Mouse (Mus musculus) layer of hippocampus, adult 8-10 months (tissue): ENCODE measurements around the gene Bpifb1. TPM values are rescaled to one million over a fixed set of nuclear protein-coding genes. Genes with fewer than 3 reads are reported as not detected.
"Not testable (repeated sequence)": the region's sequence is repeated elsewhere in the genome, so short reads cannot be mapped to it uniquely, and the experiment has no call there.

Experiments
- DNase-seq, 2 experiments: peaks; one replicate each; pipeline ENCODE4 v3.0.0; 2022; ENCODE audit warnings: low spot score in 2 of 2
- total RNA-seq, 4 experiments: library from RNA; stranded (reverse); gene quantifications; 2 replicates each; pipeline ENCODE4 v1.2.4; 2022

The Bpifb1 gene
- under 1 TPM; 0.16 to 0.22 (median 0.18) TPM for total RNA-seq

DNA sequence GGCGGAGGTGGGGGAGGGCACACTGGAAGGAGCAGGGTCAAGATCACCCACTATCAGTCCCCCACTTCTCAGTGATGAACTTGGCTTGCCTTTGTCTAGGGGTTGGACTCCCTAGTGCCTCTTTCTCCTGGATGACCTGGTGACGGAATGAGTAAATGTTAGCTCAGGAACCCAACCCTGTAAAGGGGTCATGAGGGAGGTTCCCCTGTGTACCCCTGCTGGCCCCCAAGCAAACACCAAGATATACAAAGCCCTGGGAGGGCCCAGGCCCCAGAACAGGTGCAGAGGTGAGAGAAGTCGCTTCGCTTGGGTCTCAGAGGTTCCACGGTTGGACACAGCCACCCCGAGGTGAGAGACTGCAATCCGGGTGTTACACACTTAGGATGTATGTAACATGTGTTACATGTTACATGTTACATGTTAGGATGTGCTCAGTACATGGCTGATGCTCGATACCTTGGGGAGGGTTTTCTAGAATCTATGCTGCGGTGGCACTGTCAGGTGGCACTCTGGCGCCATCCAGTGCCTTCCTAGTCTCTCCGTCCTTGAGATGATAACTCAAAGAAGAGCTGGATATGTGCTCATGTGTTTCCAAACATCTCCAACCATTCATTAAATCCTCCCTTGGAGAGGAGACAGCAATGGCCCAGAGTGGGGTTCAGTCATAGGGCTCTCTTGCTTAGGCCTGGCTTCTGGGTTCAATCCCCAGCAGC, at the start of gene Bpifb1:
Bpifb1 (plus strand) TSS at position 273 of the 713 bp plus-strand sequence.
- DNase-seq = no peak

DNA sequence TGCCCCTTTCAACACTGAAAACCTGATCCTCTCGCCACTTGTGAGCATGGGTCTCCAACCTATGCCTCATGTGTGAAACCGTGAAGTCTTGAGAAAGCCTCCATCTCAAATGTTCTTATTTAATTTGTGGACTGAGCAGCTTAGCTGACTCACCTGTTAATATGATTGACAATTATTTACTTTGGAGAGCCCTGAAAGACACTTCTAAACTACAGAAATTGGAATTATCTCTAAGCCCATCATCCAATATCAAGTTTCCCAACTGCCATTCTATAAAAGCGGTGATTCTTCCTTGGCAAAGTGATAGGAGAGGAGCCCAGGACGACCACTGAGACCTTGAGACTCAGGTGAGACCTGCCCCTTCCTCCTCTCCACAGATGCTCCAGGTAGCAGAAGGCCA, 48.0 kb upstream of the Bpifb1 start, which contains the start of gene Bpifa1:
Bpifa1 (plus strand) TSS at position 301 of the 400 bp plus-strand sequence.
- no peak for DNase-seq

DNA sequence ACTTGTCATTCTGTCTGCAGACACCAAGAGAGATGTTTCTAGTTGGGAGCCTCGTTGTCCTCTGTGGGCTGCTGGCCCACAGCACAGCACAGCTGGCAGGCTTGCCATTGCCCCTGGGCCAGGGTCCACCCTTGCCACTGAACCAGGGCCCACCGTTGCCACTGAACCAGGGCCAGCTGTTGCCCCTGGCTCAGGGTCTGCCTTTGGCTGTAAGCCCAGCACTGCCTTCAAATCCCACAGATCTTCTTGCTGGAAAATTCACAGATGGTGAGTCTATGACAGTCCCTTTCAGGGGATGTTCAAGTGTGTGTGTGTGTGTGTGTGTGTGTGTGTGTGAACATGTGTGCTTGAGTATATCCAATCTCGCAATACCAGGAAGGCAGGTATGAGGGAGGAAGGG, 46.9 kb upstream of the Bpifb1 start:
- DNase-seq = no peak

DNA sequence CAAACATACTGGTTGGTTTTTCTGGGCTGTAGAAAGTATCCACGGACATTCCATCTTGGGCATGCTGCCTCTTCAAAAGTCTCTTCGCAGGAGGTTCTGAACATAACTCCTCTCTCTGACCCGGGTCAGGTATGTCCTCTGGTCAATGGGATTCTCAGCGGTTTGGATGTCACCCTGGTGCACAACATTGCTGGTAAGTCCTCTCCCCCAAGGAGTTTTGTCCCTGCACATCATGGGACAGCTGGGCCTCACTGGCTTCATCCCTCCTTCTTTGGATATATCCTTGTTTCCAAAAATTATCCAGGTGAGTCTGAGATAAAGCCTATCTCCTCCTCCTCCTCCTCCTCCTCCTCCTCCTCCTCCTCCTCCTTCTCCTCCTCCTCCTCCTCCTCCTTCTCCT, 43.1 kb upstream of the Bpifb1 start:
- no peak for DNase-seq

DNA sequence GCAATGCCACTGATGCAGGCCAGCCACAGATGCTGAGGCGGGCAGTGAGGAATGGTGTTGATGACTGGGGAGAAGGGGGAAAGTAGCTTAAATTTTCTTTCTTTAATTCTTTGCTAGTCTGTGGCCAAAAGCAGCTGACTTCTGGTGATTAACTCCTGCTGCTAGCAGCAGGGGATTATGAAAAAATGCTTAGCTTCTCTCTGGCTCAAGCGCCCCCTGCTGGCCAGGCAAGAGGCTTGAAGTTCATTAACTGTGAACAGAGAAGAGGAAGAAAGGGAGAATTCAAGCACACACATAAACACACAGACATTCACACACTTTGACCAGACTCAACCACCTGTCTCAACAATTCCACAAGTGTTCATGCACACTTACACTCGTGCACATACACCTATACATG, 32.2 kb upstream of the Bpifb1 start:
- DNase-seq = peak in 1 of 2 experiments; percentile 27

DNA sequence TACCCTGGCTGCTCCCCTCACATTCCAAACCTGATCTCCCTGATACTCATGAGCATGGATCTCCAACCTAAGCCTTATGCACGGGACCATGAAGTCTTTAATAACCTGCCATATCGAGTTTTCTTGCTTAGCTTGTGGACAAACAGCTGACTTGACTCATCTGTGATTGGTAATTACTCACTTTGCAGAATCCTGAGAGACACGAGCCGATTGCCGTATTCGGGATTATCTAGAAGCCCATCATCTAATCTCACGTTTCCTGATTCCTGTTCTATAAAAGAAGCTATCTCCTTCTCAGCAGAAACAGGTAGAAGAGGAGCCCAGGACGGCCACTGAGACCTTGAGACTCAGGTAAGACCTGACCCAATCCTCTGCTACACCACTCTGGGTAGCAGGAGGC, 28.3 kb upstream of the Bpifb1 start, which contains the start of gene Bpifa5:
Bpifa5 (plus strand) TSS at position 301 of the 400 bp plus-strand sequence.
- DNase-seq = no peak

DNA sequence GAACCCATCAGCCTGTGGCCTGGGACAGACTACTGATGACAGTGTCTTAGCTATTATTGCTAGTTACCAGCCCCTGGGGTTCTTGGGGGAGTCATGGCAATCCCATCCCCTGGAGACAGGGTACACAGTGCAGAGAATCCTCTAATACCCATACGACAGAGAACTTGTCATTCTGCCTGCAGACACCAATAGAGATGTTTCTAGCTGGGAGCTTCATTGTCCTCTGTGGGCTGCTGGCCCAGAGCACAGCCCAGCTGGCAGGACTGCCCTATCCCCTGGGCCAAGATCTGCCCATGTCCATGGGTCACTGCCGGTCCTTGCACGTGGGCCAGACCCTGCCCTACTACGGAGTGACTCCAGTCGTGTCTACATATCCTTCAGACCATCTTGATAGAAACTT, 27.3 kb upstream of the Bpifb1 start:
- DNase-seq = no peak

DNA sequence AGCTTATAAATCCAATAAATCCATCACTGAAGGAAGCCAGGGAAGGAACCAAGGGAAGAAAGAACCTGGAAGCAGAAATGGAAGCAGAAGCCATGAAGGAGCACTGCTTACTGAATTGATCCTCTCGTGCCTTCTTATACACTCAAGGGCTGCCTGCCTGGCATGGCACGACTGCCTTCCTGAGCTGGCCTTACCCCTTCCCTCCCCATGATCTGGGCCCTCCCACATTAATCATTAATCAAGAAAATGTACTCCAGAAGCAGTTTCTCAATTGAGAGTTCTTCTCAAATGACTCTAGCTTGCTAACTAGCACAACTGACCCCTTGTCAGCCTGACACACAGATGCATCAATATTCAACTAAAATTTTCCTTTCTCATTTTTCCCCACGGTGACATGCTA, 21.4 kb upstream of the Bpifb1 start:
- DNase-seq = no peak

DNA sequence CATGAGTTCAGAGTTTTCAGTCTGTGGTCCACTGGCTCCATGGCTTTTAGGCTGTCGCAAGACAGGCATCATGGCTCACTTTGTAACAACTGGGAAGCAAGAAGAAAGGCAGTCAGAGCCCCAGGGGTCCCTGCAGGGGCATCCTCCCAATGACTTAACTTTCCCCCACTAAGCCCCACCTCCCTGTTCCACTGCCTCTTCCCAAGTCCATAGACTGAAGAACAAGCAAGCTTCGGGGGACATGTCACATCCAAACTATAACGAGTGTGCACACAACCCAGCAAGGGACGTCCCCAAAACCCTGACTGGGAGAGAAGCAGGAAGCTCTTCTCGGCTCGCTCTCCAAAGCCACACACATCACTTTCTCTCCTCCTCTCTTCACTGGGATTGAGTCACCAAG, 19.0 kb upstream of the Bpifb1 start:
- no peak for DNase-seq

DNA sequence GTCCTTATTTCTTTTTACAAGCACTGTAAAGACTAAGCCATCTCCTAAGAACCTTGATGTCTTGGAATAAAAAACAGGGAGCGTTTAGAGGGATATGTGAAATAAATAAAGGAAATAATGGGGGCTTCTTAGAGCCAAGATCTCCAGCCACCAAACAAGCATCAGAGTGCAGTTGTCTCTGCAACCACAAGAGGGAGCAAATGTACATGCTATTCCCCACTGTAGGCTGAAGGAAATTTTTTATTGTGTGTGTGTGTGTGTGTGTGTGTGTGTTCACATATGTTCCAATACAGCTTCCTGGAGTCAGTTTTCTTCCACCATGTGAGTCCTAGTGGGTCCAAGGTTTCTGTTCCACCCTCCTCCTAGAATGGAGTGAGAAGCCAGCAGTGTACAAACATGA, 17.3 kb upstream of the Bpifb1 start:
- peak in 1 of 2 experiments; percentile 53 for DNase-seq

DNA sequence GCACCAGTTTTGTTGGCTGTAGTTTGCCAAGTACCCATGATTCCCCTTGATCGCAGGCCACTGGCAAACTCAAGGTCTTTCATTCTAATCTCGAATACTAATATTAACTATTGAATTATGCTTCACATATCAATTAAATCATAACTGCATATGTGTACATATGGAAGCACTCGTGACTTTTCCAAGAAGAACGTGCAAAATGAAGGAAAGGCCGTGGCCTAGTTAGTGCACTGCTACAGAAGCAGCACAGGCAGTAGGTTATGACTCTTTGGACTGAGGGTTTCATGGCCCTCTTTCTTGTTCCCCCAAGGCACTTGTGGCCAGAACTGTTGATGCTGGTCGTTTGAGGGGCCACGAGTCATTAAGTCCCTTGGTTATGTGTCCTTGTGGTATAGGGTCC, 8.7 kb upstream of the Bpifb1 start:
- DNase-seq = not testable (repeated sequence)

DNA sequence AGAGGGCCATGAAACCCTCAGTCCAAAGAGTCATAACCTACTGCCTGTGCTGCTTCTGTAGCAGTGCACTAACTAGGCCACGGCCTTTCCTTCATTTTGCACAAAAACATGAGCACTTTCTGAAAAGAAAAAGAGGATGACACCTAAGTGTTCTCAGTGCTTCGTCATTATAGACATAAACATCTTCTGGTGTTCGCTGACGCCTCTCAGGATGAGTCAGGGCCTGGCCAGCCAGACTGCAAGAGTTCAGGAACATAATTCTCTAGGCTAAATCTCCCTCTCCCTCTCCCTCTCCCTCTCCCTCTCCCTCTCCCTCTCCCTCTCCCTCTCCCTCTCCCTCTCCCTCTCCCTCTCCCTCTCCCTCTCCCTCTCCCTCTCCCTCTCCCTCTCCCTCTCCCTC, 7.6 kb upstream of the Bpifb1 start:
- DNase-seq = not testable (repeated sequence)

DNA sequence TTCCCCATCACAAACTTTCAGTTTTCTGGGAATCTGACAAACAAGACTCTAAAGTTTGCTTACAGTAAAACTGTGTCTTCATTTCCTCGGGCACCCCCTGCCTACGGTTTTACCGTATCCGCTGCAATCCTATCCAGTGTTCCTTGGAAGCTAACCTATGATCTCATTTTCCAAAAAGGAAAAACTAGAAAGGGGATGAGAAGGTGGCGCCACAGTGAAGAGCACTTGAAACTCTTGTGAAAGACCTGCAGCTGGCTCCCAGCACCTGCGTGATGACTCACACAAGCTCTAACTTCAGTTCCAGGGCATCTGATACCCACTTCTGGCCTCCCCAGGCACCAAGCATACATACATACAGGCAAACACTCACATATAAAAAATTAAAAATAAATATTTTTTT, 5.3 kb upstream of the Bpifb1 start:
- no peak for DNase-seq

DNA sequence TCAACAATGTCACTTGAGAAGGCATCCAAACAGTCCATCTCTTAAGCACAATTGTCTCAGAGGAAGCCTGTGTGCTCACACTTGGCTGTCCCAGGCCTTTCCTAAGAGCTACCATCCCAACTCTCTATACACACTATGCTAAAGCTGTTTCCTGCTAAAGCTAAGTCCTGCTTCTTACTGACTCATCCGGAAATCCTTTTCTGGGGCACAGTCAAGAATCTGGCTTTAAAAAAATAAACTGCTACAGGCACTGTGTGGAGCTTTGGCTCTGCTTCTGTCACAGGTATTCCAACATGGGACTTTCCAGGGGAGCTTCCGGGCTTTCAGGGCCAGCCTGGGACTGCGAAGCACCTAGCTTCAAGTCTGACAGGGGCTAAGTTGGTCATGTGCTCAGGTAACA, 4.9 kb upstream of the Bpifb1 start:
- no peak for DNase-seq

DNA sequence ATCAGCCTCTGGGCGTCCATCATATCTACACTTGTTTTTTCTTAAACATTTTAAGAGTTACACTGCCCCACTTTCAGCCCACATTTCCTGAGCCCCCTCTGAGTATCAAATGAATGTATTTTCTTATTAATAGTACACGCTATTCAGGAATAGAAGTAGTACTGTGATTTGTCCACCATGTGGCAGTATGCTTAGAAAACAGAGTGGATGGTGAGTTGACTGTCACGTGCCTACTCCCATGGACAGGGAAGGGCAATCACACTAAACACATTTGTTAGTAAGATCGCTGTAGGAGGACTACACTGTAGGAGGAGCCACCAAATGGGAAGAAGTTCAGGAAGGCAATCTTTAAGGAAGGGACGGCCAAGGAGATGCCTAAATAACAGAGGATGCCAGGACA, 3.1 kb upstream of the Bpifb1 start:
- no peak for DNase-seq

DNA sequence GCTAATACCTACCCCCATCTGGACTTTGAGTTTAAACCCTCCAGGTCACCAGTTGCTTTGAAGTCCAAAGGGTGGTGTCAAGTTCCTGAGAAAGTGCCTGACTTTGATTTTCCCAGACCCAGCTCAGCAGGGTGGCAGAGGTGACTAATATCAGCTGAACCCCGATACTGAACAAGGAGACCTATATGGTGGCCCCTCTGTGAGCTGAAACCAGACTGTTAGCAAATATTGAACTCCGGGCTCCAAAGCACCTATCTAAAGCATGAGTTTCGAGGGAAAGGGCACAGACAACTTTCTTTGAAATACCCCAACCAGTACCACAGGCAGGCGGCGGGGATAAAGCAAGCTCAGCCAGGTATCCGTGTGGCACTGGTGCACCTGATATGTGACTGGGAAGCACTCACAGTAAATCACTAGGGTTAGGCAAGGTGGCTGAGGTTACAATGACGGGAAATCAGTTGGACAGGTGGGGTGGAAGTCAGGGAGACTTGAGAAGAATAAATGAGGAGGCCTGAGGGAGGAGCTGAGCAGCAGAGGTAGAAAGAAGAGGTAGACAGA, 662 bp upstream of the Bpifb1 start:
- DNase-seq = no peak

DNA sequence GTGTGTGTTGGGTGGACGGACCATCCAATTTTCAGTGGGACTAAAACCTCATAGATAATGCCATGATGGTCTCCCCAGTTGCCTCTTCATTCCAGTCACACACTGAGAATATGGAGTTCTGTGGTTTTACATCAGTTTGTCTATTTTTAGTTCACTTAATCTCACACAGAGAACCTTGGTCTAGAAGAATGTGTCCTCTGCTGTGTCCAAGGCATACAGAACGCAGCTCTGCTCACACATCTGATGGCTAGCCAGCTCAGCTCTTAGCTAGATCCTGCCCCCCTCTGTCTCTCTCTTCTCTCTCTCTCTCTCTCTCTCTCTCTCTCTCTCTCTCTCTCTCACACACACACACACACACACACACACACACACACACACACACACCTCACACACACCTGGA, 1.5 kb downstream of the Bpifb1 start:
- no peak for DNase-seq

DNA sequence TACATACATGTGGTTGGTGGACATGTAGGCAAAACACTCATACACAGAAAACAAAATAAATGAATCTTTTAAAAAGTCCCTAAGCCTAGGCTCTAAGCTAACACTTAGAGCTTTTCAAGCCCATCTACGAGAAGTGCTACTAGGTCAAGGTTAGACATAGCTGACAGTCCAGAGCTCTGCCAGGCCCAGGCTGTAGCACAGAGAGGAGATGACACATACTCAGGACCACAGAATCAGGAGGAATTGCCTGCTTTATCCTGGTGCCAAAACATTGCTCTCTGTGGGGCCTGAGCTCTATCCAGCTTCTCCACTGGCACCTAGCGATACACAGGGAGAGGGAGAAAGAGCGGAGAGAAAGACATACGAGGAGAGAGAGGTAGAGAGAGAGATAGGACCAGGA, 2.5 kb downstream of the Bpifb1 start:
- DNase-seq = no peak

DNA sequence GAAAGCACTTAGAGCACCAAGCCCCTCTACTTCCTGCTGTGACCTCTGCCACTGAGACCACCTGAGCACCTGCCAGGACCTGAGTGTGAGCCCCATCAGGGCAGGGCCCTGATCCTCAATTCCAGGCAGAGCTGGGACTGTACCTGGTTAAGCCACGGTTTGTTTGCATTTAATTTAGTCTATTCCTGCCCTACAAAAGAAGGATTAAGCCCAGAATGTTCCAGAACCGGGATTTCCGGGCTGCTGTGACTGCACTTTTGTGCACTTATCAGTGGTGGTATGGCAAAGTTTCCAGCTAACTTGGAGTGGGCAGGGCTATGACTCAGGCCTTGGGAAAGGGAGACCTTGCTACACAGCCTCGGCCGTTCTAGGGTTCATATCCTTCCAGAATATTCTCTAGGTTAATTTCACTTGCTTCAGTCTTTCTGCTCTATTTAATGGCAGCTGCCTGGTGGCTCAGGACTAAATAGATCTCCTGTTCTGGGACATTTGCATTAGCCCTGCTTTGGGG, 3.4 kb downstream of the Bpifb1 start:
- no peak for DNase-seq

DNA sequence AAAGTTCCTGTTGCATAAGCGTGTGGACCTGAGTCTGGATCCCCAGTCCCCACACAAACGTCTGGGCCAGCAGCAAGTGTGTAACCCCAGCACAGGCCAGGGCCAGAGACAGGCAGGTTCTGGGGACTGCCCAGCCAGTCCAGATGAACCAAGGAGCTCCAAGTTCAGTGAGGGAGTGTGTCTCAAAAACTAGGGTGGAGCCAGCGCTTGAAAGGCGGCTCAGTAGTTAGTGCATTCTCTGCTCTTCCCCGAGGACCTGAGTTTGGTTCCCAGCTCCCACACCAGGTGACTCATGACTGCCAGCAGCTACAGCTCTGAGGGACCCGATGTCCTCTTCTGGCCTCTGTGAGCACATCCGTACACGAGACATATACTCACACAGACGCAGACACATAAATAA, 6.4 kb downstream of the Bpifb1 start:
- DNase-seq = no peak

DNA sequence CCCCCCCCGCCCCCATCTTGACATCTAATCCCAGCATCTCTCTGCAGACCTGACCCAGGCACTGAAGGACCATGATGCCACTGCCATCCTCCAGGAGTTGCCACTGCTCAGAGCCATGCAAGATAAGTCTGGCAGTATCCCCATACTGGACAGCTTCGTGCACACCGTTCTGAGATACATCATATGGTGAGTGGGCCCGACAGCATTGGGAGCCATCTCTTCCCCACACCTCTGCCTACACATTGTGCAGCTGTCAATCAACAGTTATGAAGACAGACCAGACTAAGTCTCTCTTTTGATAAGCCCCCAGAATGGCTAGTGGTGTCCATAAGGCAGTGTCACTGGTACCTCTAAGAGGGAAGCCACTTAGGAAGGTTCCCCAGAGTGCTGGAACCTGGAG, 14.0 kb downstream of the Bpifb1 start:
- DNase-seq = peak in 1 of 2 experiments; percentile 36

DNA sequence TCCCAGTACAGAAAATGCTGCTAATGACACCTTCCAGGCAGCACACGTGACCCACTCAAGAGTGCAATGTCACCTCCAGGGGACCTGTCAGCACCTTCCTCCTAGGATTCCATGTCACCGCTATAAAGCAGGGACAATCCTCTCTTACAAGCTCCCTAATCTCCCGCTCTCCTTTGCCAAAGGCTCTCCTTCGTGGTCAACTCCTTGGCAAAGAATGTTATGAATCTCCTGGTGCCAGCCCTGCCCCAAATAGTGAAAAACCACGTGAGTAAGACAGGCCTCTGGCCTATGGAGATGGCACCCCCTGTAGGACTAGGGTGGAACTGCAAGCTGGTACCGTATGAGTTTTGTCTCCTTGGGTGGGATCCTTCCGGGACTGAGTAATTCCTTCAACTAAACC, 16.3 kb downstream of the Bpifb1 start:
- DNase-seq = no peak

DNA sequence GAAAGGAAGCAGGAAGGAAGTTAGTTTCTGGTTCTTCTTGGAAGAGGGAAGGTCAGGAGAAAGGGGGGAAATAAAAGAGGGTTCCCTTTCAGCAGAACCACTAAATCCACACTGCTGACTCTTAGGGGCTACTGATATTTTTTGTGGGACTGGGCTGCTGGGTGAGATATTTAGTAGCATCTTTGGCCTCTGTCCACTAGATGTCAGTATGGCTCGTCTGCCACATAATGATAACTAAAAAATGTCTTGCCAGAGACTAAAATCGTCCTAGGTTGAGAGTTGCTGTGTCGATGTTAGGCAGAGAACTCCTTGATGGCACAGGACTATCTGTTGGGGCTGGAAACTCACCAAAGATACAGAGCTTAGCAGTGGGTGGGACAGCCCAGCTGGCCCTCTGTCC, 18.5 kb downstream of the Bpifb1 start:
- DNase-seq = no peak
